Mouse (Mus musculus) stomach, embryonic 14.5 days (tissue): ENCODE data around the gene Slc3a2. TPM values are rescaled to one million over a fixed set of nuclear protein-coding genes. Genes with fewer than 3 reads are reported as not detected.

Experiments
- ATAC-seq: fragments of 200-750 bp; cut with Nextera tagmentation; 2 replicates; pipeline ENCODE4 v1.8.0; 2017; ENCODE audit warnings: low read depth, moderate TSS enrichment; ENCODE audit not compliant: insufficient number of reproducible peaks, insufficient read depth, low FRiP score
- H3K27ac ChIP-seq: fragments of 300-500 bp; sonication (generic); 2 replicates; pipeline ENCODE4 v1.5.1; 2014; ENCODE audit warnings: mild to moderate bottlenecking, low read length, moderate library complexity, mixed read lengths
- H3K27me3 ChIP-seq: fragments of 300-500 bp; sonication (generic); 2 replicates; pipeline ENCODE4 v1.6.1; 2014; ENCODE audit warnings: low read length, control low read depth, mixed read lengths; ENCODE audit not compliant: control insufficient read depth, insufficient read depth
- H3K36me3 ChIP-seq: fragments of 300-500 bp; sonication (generic); 2 replicates; pipeline ENCODE4 v1.6.1; 2014; ENCODE audit warnings: mild to moderate bottlenecking, control low read depth, low read length, moderate library complexity, mixed read lengths; ENCODE audit not compliant: control insufficient read depth, insufficient read depth
- H3K4me1 ChIP-seq: fragments of 300-500 bp; sonication (generic); 2 replicates; pipeline ENCODE4 v1.6.1; 2014; ENCODE audit warnings: low read length, control low read depth, mixed read lengths; ENCODE audit not compliant: control insufficient read depth, insufficient read depth
- H3K4me2 ChIP-seq: fragments of 300-500 bp; sonication (generic); replicated peaks from 2 replicates; pipeline ENCODE4 v1.6.1; 2014; ENCODE audit warnings: low read depth, low read length, control low read depth
- H3K4me3 ChIP-seq: fragments of 300-500 bp; sonication (generic); 2 replicates; pipeline ENCODE4 v1.5.1; 2014; ENCODE audit warnings: low read depth, low read length, control low read depth
- H3K9ac ChIP-seq: fragments of 300-500 bp; sonication (generic); replicated peaks from 2 replicates; pipeline ENCODE4 v1.6.1; 2014; ENCODE audit warnings: low read depth, mild to moderate bottlenecking, control low read depth, low read length, moderate library complexity, mixed read lengths
- H3K9me3 ChIP-seq: fragments of 300-500 bp; sonication (generic); 2 replicates; pipeline ENCODE4 v1.6.1; 2016; ENCODE audit warnings: low read depth, low read length, control low read depth; ENCODE audit not compliant: control insufficient read depth
- WGBS: fragments of 180-500 bp; shearing (Covaris S2); extraction: QIAGEN DNeasy Blood & Tissue Kit; methylation state at CpG from one replicate; pipeline ENCODE4 v1.1.7; 2014; 5-methylcytosine and 5-hydroxymethylcytosine counted together
- polyA plus RNA-seq: library from polyadenylated mRNA; unstranded; fragments of >200 nt; fragmentation: Nextera tagmentation; extraction: Ambion mirVana; gene quantifications from 2 replicates; pipeline ENCODE4 v1.2.1, GENCODE M21; 2014

Slc3a2 gene
- polyA plus RNA-seq, 1 experiment from 2014 or later = 80.8 TPM

GRCm38 (mm10) chr19:8755652-8756051 lies 32.5 kb upstream of the Slc3a2 start:
- ATAC-seq = no peak
- 72% methylated on average over 3 of the region's 3 CpGs for WGBS
- H3K4me1 ChIP-seq = peaks cover 6% of the 10 kb centered on the region
- peaks cover 41% of the 10 kb centered on the region for H3K36me3 ChIP-seq
- no peaks in the 10 kb centered on the region for H3K9me3 ChIP-seq
- H3K4me2 ChIP-seq = peak overlapping the region; percentile 39
- no peak overlapping the region for H3K27ac ChIP-seq
- no peak overlapping the region for H3K4me3 ChIP-seq
- H3K27me3 ChIP-seq = no peaks in the 10 kb centered on the region
- no peak overlapping the region for H3K9ac ChIP-seq

- Histone ChIP-seq H3K36me3 (peaks cover 80% of the 10 kb centered on the region), H3K4me1 (peaks cover 7% of the 10 kb centered on the region; the same call in 1 of the 2 replicates), H3K9me3 (no peaks in the 10 kb centered on the region), H3K9ac (no peak overlapping the region), H3K27ac (no peak overlapping the region), H3K4me3 (no peak overlapping the region), H3K4me2 (no peak overlapping the region), H3K27me3 (no peaks in the 10 kb centered on the region)
- no peak for ATAC-seq
- 83% methylated on average over 2 of the region's 2 CpGs for WGBS
These were observed 24.2 kb upstream of the Slc3a2 start for GRCm38 (mm10) chr19:8747368-8747767.

- H3K27me3 ChIP-seq = no peaks in the 10 kb centered on the region
- 91% methylated on average over 1 of the region's 1 CpGs for WGBS
- no peak overlapping the region for H3K4me3 ChIP-seq
- no peak overlapping the region for H3K9ac ChIP-seq
- H3K9me3 ChIP-seq = no peaks in the 10 kb centered on the region
- no peak overlapping the region for H3K27ac ChIP-seq
- peaks cover 13% of the 10 kb centered on the region for H3K4me1 ChIP-seq
- no peak for ATAC-seq
- no peak overlapping the region for H3K4me2 ChIP-seq
- H3K36me3 ChIP-seq = peaks cover 66% of the 10 kb centered on the region
These were observed 22.2 kb upstream of the Slc3a2 start for GRCm38 (mm10) chr19:8745382-8745781.

DNA sequence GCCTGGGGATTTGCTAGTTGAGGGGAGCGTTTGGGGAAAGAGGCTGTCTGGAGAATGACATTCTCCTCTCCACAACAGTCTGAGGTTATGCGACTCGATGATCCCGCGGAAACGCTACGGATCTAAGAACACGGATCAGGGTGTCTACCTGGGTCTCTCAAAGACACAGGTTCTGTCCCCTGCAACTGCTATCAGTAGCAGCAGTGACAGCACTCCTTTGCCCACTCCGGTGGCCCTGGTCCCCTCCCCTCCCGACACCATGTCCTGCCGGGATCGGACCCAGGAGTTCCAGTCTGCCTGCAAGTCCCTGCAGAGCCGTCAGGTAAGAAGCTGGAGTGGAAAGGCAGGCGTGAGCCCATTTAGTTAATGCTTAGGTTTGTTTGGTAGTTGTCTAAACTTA lies 19.0 kb upstream of the Slc3a2 start:
- Histone ChIP-seq H3K27me3 (no peaks in the 10 kb centered on the region), H3K9ac (peak overlapping the region; percentile 95), H3K9me3 (no peaks in the 10 kb centered on the region), H3K36me3 (peaks cover 57% of the 10 kb centered on the region), H3K4me1 (peaks cover 15% of the 10 kb centered on the region), H3K4me3 (peak overlapping the region; percentile 97), H3K4me2 (peak overlapping the region; percentile 96), H3K27ac (peak overlapping the region; percentile 96)
- ATAC-seq = no peak
- WGBS = 13% methylated on average over 14 of the region's 14 CpGs

DNA sequence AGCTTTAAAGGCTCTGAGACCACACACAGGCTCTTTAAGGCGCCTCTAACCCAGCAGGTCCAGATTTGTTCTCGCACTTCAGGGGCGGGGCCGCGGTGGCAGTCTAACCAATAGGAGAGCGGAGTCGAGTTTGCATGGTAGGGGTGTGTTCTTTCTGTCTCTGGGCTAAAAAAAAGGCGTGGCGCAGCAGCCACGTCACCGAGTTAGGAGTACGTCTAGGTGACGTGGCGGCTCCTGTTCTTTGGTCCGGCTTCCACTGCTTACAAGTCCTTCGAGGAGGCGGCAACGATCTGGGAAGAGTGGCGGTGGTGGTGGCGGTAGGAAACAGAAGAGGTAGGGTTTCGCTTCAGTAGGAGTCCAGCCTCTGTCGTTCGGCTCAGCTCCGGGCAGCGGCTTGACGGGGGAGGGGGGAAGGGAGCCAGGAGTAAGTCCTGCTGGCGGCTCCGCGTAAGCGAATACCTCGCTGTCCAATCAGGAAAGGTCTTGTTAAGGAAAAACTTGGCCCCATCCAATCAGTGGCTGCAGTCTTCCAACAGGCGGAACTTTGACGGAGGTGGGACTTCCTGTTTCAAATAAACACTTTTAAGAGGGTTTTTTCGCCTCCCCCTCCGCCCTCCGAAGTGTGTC lies 18.2 kb upstream of the Slc3a2 start, which contains the start of gene Stx5a:
TSS of gene Stx5a (plus strand) at position 171 of the 627 bp plus-strand sequence.
- H3K27ac ChIP-seq = peak within 1 kb of the TSS; percentile 96
- no peaks in the 10 kb centered on the region for H3K9me3 ChIP-seq
- H3K9ac ChIP-seq = peak within 1 kb of the TSS; percentile 95
- peaks cover 17% of the 10 kb centered on the region for H3K4me1 ChIP-seq
- peak within 1 kb of the TSS; percentile 97 for H3K4me3 ChIP-seq
- peak within 1 kb of the TSS; percentile 96 for H3K4me2 ChIP-seq
- H3K27me3 ChIP-seq = no peaks in the 10 kb centered on the region
- WGBS = under 1% methylated on average over 36 of the region's 36 CpGs
- peak; percentile 98 for ATAC-seq
- peaks cover 49% of the 10 kb centered on the region for H3K36me3 ChIP-seq

DNA sequence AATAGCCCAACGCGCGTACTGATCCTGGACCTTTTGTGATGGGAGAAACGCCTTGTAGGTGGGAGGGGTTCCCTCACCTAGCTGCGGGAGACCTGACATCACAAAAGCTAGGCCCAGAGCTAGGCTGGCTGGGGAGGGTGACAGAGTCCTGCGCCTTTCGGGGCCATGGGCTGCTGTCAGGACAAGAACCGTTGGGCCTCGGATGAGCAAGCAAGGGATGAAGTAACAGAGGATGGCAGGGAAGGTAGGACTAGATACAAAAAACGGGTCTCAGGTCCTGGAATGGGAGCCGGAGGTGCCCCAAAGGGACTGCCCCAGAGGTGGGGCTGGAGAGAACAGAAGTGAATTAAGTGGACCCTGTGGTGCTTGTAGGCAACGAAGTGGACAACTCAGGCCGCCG lies 17.4 kb upstream of the Slc3a2 start, which contains the start of gene 1700092M07Rik:
TSS of gene 1700092M07Rik (plus strand) at position 116 of the 400 bp plus-strand sequence.
- ATAC-seq = no peak
- H3K36me3 ChIP-seq = peaks cover 42% of the 10 kb centered on the region
- WGBS = 61% methylated on average over 14 of the region's 14 CpGs

DNA sequence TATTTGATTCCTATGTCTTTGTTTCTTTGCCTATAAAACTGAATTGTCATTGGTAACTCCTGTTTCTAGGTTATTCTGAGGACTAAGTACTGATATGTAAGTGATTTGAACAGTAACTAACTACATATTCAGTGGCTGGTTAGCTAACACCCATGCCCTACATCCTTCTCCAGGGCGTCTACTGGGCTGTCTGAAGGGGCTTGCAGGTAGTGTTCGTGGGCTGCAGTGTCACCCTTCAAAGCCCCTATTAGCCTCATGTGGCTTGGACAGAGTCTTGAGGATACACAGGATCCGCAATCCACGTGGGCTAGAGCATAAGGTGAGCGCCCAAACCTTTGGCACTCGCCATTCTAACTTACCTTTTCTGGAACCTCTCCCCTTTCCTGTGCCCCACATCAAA lies 16.5 kb upstream of the Slc3a2 start:
- Histone ChIP-seq H3K9me3 (no peaks in the 10 kb centered on the region), H3K4me3 (no peak overlapping the region), H3K9ac (no peak overlapping the region), H3K27me3 (no peaks in the 10 kb centered on the region), H3K36me3 (peaks cover 33% of the 10 kb centered on the region), H3K4me1 (peaks cover 17% of the 10 kb centered on the region), H3K27ac (no peak overlapping the region), H3K4me2 (no peak overlapping the region)
- WGBS = 96% methylated on average over 6 of the region's 6 CpGs
- no peak for ATAC-seq

More for the DNA sequence above, 17.4 kb upstream of the Slc3a2 start, which contains the start of gene 1700092M07Rik:
- Histone ChIP-seq H3K9ac (peak within 1 kb of the TSS; percentile 95), H3K9me3 (no peaks in the 10 kb centered on the region), H3K4me3 (peak within 1 kb of the TSS; percentile 97), H3K4me2 (peak within 1 kb of the TSS; percentile 40), H3K4me1 (peaks cover 17% of the 10 kb centered on the region), H3K27me3 (no peaks in the 10 kb centered on the region), H3K27ac (peak within 1 kb of the TSS; percentile 96)

GRCm38 (mm10) chr19:8738911-8739310 lies 15.7 kb upstream of the Slc3a2 start:
- no peak overlapping the region for H3K4me3 ChIP-seq
- no peaks in the 10 kb centered on the region for H3K27me3 ChIP-seq

More at GRCm38 (mm10) chr19:8738911-8739310, 15.7 kb upstream of the Slc3a2 start:
- Histone ChIP-seq H3K27ac (no peak overlapping the region), H3K4me2 (no peak overlapping the region), H3K9ac (no peak overlapping the region), H3K4me1 (peaks cover 17% of the 10 kb centered on the region), H3K36me3 (peaks cover 30% of the 10 kb centered on the region), H3K9me3 (no peaks in the 10 kb centered on the region)
- WGBS = 92% methylated on average over 7 of the region's 7 CpGs
- ATAC-seq = no peak
